Mouse (Mus musculus) skeletal muscle tissue, adult 2 months (tissue): Measurements from ENCODE around the gene Lemd1.

Source experiments
- DNase-seq: peaks from one replicate; pipeline ENCODE4 v3.0.0-alpha.2; 2012; ENCODE audit warnings: low read depth, low spot score

The Lemd1 gene

GRCm38 (mm10) chr1:132289965-132290364, 98.7 kb downstream of the Lemd1 start:
- DNase-seq: no peak

GRCm38 (mm10) chr1:132290921-132291675, 99.9 kb downstream of the Lemd1 start:
- no peak for DNase-seq

DNA sequence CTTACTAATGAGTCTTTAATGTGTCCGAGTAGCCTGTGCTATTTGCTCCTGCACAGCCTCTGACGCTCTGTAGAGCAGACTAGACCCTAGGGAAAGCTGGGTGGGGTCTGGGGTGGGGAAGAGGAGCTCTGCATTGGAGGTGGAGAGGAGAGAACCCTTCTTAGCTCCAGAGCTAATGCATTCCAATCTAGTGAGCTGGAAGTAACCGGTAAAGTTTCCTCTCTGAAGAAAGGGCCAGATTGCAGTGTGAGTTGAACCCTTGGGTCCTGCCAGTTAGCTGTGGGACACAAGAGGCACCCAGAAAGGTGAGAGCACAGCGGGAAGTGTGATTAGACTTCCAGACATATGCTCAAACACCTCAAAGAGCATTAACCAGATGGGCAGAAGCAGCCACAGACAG, 100.5 kb downstream of the Lemd1 start:
- DNase-seq: no peak

DNA sequence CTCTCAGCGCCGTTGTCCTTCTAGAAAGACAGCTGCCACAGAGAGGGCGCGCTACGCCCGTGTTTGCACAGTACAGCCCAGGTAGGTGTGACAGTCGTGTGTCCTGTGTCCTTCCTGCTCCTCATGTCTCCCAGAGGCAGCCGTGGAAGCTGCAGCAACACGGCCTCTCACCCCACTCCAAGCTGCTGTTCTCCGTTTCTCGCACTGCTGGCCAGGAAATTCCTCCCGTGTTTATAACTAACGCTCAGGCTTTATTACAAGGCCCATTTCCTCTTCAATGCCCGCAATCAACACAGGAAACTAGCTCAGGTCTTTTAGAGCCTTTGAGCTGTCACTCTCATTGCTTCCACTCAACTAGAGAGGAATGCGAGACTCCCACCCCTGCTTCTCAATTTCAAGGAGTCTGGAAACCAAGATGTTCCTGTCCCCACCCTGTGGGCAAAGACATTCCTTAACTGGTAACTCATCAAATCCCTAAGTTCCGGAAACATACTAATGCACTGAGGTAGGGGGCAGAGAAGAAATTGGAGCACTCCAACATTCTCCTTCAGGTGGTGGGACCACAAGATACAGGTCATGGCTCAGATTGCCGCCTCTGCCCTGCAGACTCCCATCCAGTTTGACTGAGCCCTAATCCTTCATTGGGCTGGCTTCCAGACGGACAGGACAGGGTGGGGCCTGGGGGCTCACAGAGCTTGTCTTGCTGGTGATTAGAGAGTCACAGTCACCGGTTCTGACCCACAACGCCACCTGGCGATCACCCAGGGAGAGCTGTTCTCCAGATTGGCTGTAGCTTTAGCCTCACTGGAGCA, 101.3 kb downstream of the Lemd1 start:
- no peak for DNase-seq

GRCm38 (mm10) chr1:132295506-132295905, 104.3 kb downstream of the Lemd1 start:
- DNase-seq: no peak

DNA sequence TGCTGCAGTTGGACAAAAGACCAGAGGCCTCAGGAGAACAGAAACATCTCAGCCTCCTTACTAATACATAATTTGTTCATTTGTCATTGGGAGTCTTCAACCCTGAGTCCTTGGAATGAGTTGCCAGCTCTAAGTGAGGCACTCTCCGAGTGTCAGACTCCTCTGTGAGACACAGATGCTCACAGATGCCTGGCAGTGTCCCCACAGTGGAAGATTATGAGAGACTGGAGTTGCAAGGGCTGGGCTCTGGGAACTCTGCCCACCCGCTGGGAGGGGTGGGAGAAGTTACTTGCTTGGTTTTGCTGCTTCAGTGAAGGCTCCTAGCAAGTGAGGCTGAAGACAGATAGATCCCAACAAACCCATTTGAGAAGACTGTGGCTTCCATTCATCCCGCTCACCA, 104.8 kb downstream of the Lemd1 start:
- no peak for DNase-seq

DNA sequence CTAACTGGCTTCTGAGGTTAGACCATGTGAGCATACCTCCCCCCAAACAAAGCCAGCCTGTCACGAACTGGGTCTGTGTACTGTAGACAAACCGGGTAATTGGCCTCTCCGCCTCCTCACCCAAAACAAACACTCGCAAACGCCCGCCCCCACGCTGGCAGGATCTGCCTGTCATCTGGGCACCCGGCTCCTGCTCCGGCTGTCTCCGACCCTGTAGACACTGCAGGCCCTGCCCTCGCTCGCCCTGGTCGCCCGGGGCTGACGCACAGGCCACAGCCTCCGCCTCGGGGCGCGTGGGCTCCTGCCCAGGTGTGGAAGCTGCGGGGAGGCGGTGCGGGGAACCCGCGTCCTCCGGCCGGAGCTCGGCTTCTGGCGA, 107.2 kb downstream of the Lemd1 start, which contains the start of gene Klhdc8a:
TSS of gene Klhdc8a (plus strand) at position 202 of the 376 bp plus-strand sequence.
- DNase-seq: no peak

DNA sequence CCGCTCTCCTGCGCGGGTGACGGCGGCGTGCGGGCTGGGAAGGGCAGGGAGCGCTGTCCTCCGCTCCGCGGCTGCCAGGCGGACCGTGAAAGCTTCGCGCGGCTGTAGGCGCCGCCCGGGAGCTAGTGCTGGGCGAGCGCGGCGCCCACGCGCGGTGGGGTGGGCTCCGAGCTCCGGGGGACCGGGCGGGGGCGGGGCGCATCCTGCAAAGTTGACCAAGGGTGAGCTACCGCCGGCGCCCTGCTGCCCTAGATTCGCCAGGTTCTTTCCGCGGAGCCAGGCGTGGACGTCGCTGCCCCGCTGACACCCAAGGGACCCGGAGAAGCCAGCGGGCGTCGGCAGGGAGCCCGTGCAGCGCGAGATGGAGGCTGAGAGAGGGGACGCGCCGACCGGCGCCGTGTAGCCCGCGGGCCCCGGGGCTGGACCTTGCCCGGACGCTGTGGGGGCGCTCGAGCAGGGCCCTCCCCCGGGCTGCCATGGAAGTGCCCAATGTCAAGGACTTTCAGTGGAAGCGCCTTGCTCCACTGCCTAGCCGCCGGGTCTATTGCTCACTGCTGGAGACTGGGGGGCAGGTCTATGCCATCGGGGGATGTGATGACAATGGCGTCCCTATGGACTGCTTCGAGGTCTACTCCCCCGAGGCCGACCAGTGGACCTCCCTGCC, 107.7 kb downstream of the Lemd1 start:
- no peak for DNase-seq

- no peak for DNase-seq
Observed at GRCm38 (mm10) chr1:132299744-132300143, 108.5 kb downstream of the Lemd1 start.

GRCm38 (mm10) chr1:132301242-132301641, 110.0 kb downstream of the Lemd1 start:
- no peak for DNase-seq

DNA sequence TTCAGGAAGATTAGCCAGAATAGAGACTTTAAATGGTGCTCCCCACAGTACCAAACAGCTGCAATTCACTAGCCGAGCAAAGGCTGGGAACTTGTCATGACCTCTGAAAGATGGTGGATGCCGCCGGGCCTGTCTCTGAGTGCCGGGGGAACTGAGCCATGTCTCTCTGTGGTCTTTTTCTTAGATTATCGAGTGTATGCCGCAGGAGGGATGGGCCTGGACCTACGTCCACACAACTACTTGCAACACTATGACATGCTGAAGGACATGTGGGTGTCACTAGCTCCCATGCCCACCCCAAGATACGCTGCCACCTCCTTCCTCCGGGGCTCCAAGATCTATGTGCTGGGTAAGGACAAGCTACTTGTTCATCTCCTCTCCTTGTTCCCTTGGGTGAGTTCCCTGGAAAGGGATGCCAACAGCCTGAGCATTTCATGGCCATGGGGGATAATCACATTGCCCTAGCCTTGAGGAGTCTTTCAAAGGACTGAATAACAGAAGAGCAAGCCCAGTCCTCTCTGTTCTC, 111.2 kb downstream of the Lemd1 start:
- DNase-seq: no peak

DNA sequence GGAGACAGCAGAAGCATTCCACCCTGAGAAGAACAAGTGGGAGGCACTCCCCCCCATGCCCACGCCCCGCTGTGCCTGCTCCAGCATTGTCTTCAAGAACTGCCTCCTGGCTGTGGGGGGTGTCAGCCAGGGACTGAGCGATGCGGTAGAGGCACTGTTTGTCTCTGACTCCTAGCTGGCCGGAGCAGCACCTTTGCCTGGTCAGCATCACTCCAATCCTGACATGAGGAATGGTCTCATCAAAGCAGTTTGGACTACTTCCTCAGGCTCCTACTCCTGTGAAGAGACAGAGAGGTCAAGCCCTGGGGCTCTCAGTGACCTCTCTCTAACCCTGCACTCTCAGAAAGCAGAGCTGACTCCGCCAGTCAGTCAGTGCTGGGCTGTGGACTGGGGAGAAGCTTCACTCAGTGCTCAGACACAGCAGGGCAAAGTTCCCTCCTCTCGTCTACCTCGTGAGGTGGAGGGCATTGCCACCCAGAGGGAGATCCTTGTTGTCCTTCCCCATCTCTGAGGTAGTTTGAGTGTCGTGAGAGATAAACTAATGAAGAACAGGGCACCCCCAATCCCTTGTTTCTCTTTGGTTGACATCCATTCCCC, 113.5 kb downstream of the Lemd1 start:
- no peak for DNase-seq

- DNase-seq: no peak
Observed at GRCm38 (mm10) chr1:132306160-132306559, 114.9 kb downstream of the Lemd1 start.

- no peak for DNase-seq
Observed at GRCm38 (mm10) chr1:132306808-132307207, 115.6 kb downstream of the Lemd1 start.

- DNase-seq: no peak
Observed at GRCm38 (mm10) chr1:132307962-132308361, 116.7 kb downstream of the Lemd1 start.

DNA sequence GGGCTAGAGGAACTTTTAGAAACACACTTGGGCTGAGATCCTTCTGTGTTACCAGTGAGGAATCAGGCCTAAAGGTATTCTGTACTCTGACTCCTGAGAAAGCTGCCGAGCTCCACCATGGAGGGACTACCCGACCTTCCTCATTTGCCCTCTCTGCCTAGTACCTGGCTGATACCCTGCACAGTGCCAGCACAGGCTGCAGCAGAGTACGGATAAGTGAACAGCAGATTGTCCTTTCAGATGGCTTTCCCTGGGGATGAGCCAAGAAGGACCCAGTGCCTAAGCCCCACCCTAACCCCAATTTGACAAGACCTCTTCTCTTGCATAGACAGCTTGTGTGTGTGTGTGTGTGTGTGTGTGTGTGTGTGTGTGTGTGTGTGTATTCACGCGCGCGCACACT, 117.4 kb downstream of the Lemd1 start:
- DNase-seq: no peak
